Mouse (Mus musculus) forebrain, embryonic 15.5 days (tissue): ENCODE data around the gene Etv5. TPM values are rescaled to one million over a fixed set of nuclear protein-coding genes. Genes with fewer than 3 reads are reported as not detected.

ENCODE experiments used
- ATAC-seq: fragments of 200-750 bp; cut with Nextera tagmentation; replicated peaks from 2 replicates; pipeline ENCODE4 v1.8.0; 2017; ENCODE audit warnings: mild to moderate bottlenecking, moderate TSS enrichment, moderate library complexity
- H3K27ac ChIP-seq: fragments of 300-500 bp; sonication (generic); replicated peaks from 2 replicates; pipeline ENCODE4 v1.5.1; 2015; ENCODE audit warnings: mild to moderate bottlenecking, inconsistent platforms
- H3K27me3 ChIP-seq: fragments of 300-500 bp; sonication (generic); 2 replicates; pipeline ENCODE4 v1.6.1; 2015; ENCODE audit warnings: inconsistent platforms
- H3K36me3 ChIP-seq: fragments of 300-500 bp; sonication (generic); 2 replicates; pipeline ENCODE4 v1.6.1; 2015; ENCODE audit warnings: mild to moderate bottlenecking, inconsistent platforms
- H3K4me1 ChIP-seq: fragments of 300-500 bp; sonication (generic); 2 replicates; pipeline ENCODE4 v1.6.1; 2015; ENCODE audit warnings: inconsistent platforms
- H3K4me2 ChIP-seq: fragments of 300-500 bp; sonication (generic); replicated peaks from 2 replicates; pipeline ENCODE4 v1.6.1; 2015; ENCODE audit warnings: mild to moderate bottlenecking, inconsistent platforms
- H3K4me3 ChIP-seq: fragments of 300-500 bp; sonication (generic); 2 replicates; pipeline ENCODE4 v1.5.1; 2015; ENCODE audit warnings: mild to moderate bottlenecking, inconsistent platforms
- H3K9ac ChIP-seq: fragments of 300-500 bp; sonication (generic); replicated peaks from 2 replicates; pipeline ENCODE4 v1.6.1; 2015; ENCODE audit warnings: mild to moderate bottlenecking, inconsistent platforms
- H3K9me3 ChIP-seq: fragments of 300-500 bp; sonication (generic); 2 replicates; pipeline ENCODE4 v1.6.1; 2016; ENCODE audit warnings: inconsistent platforms
- WGBS: fragments of 180-500 bp; shearing (Covaris S2); methylation state at CpG from one replicate; pipeline ENCODE4 v1.1.7; 2015; ENCODE audit warnings: mixed read lengths; 5-methylcytosine and 5-hydroxymethylcytosine counted together
- polyA plus RNA-seq: library from polyadenylated mRNA; unstranded; fragments of >200 nt; fragmentation: Nextera tagmentation; extraction: Ambion mirVana; gene quantifications from 2 replicates; pipeline ENCODE4 v1.2.1, GENCODE M21; 2015

Etv5 gene
- polyA plus RNA-seq, 1 experiment from 2014 or later, result 27.2 TPM

GRCm38 (mm10) chr16:22442202-22442601 lies 2.7 kb upstream of the Etv5 start:
- Histone ChIP-seq H3K4me2 (no peak overlapping the region), H3K27ac (no peak overlapping the region), H3K4me3 (no peak overlapping the region), H3K36me3 (no peaks in the 10 kb centered on the region), H3K9me3 (no peaks in the 10 kb centered on the region), H3K9ac (no peak overlapping the region), H3K27me3 (peaks cover 35% of the 10 kb centered on the region), H3K4me1 (peaks cover 35% of the 10 kb centered on the region)
- 10% methylated on average over 7 of the region's 7 CpGs for WGBS
- ATAC-seq, result no peak

GRCm38 (mm10) chr16:22441317-22441716 lies 1.8 kb upstream of the Etv5 start:
- Histone ChIP-seq H3K4me2 (no peak overlapping the region), H3K36me3 (no peaks in the 10 kb centered on the region), H3K4me1 (peaks cover 35% of the 10 kb centered on the region), H3K27me3 (peaks cover 37% of the 10 kb centered on the region), H3K27ac (no peak overlapping the region), H3K9ac (no peak overlapping the region), H3K4me3 (no peak overlapping the region), H3K9me3 (no peaks in the 10 kb centered on the region)
- ATAC-seq, result no peak
- 89% methylated on average over 4 of the region's 4 CpGs for WGBS

DNA sequence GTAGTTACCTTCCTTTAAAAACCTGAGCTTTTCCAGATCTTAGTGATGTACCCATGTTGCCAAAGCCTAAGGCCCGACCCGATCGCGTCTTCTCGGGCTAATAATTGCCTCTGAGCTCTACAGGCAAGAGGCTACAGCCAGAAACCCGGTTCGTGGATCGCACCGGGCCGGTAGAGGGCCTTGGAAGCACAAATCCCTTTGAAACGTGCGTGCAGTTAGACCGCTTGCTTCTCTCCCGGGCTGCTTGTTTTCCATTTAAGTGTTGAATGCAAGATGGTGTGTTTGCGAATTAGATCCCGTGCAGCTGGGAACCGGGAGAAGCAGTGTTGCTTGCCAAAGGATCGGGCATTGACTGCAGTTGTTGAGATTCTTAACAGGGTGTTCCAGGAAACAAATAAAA lies 750 bp upstream of the Etv5 start:
- H3K9me3 ChIP-seq, result no peaks in the 10 kb centered on the region
- 0% methylated on average over 18 of the region's 18 CpGs for WGBS
- peaks cover 35% of the 10 kb centered on the region for H3K4me1 ChIP-seq
- peak overlapping the region; percentile 82 for H3K4me3 ChIP-seq
- no peaks in the 10 kb centered on the region for H3K36me3 ChIP-seq
- H3K4me2 ChIP-seq, result peak overlapping the region; percentile 99
- peak overlapping the region; percentile 46 for H3K9ac ChIP-seq
- H3K27ac ChIP-seq, result peak overlapping the region; percentile 61
- no peak for ATAC-seq
- peaks cover 43% of the 10 kb centered on the region for H3K27me3 ChIP-seq

DNA sequence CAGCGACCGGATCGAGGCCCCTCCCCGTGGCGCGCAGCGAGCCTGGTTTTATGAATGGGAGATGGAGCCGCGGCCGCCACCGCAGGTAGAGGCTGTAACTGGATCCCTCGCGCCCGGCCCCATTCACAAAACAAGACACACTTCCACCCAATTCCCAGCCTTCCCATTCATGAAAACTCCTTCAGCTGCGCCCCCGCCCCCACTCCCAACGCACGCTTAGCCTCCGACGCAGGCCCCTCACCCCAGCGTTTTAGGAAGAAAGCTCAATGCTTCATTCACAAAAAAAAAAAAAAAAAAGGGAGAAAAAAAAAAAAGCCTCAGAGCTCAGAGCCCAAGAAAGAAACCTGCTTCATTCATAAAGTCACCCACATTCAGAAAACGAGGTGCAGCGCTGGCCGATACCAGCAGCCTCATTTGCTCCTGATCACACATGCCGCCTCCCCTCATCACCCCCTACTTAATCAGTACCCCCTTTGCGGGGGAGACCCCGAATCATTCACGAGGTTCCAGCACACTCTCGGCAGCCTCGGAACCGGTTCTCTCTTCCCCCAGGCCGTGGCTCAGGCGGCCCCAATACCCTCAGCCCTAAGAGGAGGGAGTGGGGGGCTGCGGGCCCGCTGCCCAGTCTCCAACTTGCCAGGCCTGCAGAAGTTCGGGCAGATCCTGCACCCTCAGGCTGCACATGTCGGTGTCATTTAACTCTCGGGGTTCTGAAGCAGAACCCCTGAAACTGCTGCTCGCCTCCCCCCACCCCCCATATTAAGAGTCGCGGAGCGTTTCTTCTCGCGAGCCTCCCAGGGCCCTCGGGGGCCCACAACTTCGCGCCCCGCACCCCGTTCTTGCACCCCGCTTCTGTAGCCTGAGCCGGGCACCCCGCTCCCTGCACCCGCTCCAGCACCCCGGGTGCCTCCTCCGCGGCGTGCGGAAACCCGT lies 812 bp downstream of the Etv5 start:
- H3K4me1 ChIP-seq, result peaks cover 47% of the 10 kb centered on the region
- ATAC-seq, result peak; percentile 58
- peak overlapping the region; percentile 82 for H3K4me3 ChIP-seq
- under 1% methylated on average over 59 of the region's 59 CpGs for WGBS
- H3K4me2 ChIP-seq, result peak overlapping the region; percentile 99
- H3K27me3 ChIP-seq, result peaks cover 50% of the 10 kb centered on the region
- H3K9ac ChIP-seq, result peak overlapping the region; percentile 62
- H3K27ac ChIP-seq, result peak overlapping the region; percentile 71
- no peaks in the 10 kb centered on the region for H3K9me3 ChIP-seq
- H3K36me3 ChIP-seq, result no peaks in the 10 kb centered on the region

- whole genome bisulfite sequencing, result 57% methylated on average over 6 of the region's 6 CpGs
- Histone ChIP-seq H3K36me3 (no peaks in the 10 kb centered on the region), H3K4me2 (no peak overlapping the region), H3K9me3 (no peaks in the 10 kb centered on the region), H3K4me1 (peaks cover 52% of the 10 kb centered on the region), H3K4me3 (no peak overlapping the region), H3K9ac (no peak overlapping the region), H3K27me3 (peaks cover 40% of the 10 kb centered on the region), H3K27ac (no peak overlapping the region)
- no peak for ATAC-seq
These were observed 3.4 kb downstream of the Etv5 start for GRCm38 (mm10) chr16:22436106-22436505.

DNA sequence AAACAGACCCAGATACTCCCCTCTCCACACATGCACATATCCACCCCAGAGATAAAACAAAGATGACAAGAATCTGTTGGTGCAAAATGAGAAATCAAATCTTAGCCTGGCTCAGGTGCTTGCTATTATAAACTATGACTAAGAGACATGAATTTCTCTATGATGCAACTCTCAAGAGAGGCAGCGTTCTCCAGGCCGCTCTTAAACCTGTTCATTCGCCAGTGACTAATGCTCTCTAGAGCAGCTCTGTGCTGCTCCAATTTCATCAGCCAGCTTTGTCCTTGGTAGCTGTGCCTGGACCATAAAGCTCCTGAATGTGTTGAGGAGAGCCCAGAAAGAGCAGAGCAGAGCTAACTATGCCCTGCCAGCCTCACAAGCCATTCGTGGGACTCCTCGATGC lies 5.0 kb downstream of the Etv5 start:
- Histone ChIP-seq H3K4me1 (peaks cover 52% of the 10 kb centered on the region), H3K27me3 (peaks cover 36% of the 10 kb centered on the region), H3K4me3 (no peak overlapping the region), H3K9ac (no peak overlapping the region), H3K36me3 (no peaks in the 10 kb centered on the region), H3K9me3 (no peaks in the 10 kb centered on the region), H3K4me2 (peak overlapping the region; percentile 23; the same call in 1 of the 2 replicates), H3K27ac (no peak overlapping the region)
- no peak for ATAC-seq
- WGBS, result 42% methylated on average over 5 of the region's 5 CpGs

DNA sequence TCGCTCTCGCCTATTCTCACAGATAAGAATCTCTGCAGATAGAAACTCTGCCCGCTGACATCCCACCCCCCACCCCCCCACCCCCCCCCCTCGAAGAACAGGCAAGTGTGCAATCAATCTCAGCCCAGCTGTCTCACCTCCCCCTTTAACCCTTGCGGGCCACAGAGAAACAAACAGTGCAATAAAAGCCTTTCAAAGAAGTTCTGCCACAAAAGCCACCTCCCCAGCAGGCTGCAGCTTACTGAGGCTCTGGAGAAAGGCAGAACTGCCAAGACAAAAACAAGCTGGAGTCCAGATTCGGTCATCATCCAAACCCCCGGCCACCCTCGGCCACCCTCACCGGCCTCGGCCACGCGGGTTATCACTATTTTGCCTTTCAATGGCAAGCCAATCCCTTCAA lies 5.6 kb downstream of the Etv5 start:
- Histone ChIP-seq H3K4me1 (peaks cover 54% of the 10 kb centered on the region), H3K4me2 (peak overlapping the region; percentile 23), H3K9ac (0 out of 2 replicates have a peak overlapping the region, but pooled peaks have one; percentile 7), H3K27ac (no peak overlapping the region), H3K36me3 (no peaks in the 10 kb centered on the region), H3K4me3 (no peak overlapping the region), H3K27me3 (peaks cover 36% of the 10 kb centered on the region), H3K9me3 (no peaks in the 10 kb centered on the region)
- 8% methylated on average over 12 of the region's 12 CpGs for WGBS
- ATAC-seq, result no peak

- H3K4me1 ChIP-seq, result peaks cover 57% of the 10 kb centered on the region
- 94% methylated on average over 12 of the region's 12 CpGs for WGBS
- ATAC-seq, result no peak
- peaks cover 26% of the 10 kb centered on the region for H3K27me3 ChIP-seq
- no peak overlapping the region for H3K27ac ChIP-seq
- H3K4me3 ChIP-seq, result no peak overlapping the region
- no peaks in the 10 kb centered on the region for H3K36me3 ChIP-seq
- no peak overlapping the region for H3K9ac ChIP-seq
- no peaks in the 10 kb centered on the region for H3K9me3 ChIP-seq
- H3K4me2 ChIP-seq, result no peak overlapping the region
These were observed 7.7 kb downstream of the Etv5 start for GRCm38 (mm10) chr16:22431773-22432172.

DNA sequence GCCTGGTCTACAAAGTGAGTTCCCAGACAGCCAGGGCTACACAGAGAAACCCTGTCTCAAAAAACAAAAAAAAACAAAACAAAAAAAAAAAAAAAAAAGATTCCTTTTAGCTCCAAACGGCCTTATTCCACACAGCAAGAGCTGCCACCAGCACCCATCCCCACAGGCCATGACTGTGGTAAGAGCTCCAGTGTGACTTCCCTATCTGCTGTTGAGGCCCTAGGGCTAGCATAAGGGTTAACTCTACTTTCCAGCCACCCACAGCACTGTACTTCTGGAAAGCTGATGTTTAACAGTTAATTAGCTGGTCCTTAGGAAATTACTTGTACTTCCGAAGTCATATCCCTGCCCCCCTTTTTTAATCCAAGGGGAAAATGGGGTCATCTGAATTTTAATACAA lies 8.2 kb downstream of the Etv5 start:
- Histone ChIP-seq H3K9me3 (no peaks in the 10 kb centered on the region), H3K36me3 (no peaks in the 10 kb centered on the region), H3K27me3 (peaks cover 25% of the 10 kb centered on the region), H3K4me3 (no peak overlapping the region), H3K27ac (no peak overlapping the region), H3K4me1 (peaks cover 57% of the 10 kb centered on the region), H3K9ac (no peak overlapping the region), H3K4me2 (no peak overlapping the region)
- ATAC-seq, result no peak
- WGBS, result 51% methylated on average over 2 of the region's 2 CpGs

DNA sequence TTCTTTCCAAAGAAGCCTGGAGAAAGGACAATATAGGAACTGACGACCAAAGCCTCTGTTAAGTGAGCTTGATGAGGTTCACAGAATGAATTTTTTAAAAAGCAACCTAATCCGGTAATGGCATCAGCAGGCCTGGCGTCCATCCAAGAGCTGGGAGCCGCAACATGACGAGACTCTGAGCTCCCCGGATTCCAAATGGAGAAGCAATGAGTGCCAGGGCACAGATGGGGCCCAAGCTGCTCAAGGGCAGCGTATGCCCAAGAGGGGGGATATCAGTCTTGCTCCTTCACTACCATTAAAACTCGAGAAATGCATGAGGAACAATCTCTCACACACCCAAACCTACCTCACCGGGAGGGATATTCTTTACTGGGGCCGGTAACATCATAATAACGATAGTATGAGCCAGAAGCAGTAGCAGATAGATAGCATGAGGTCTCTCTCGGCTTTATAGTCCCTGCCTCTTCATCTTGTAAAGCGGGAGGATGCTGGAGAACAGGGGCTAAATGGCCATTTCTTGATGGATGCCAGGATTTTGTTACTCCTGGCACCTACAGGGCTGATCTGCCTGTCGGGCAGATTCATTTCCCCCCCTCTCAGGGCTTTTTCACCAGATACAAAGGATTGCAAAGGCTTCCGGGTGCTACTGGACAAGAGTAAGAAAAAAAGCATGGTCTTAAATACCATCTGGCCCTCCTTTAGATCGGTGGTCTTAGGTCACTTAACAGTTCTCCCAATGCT lies 9.1 kb downstream of the Etv5 start:
- Histone ChIP-seq H3K36me3 (no peaks in the 10 kb centered on the region), H3K9ac (no peak overlapping the region), H3K27me3 (peaks cover 19% of the 10 kb centered on the region), H3K4me3 (no peak overlapping the region), H3K27ac (peak overlapping the region; percentile 77), H3K9me3 (no peaks in the 10 kb centered on the region), H3K4me1 (peaks cover 57% of the 10 kb centered on the region), H3K4me2 (peak overlapping the region; percentile 25)
- peak; percentile 64 for ATAC-seq
- WGBS, result 23% methylated on average over 16 of the region's 16 CpGs

DNA sequence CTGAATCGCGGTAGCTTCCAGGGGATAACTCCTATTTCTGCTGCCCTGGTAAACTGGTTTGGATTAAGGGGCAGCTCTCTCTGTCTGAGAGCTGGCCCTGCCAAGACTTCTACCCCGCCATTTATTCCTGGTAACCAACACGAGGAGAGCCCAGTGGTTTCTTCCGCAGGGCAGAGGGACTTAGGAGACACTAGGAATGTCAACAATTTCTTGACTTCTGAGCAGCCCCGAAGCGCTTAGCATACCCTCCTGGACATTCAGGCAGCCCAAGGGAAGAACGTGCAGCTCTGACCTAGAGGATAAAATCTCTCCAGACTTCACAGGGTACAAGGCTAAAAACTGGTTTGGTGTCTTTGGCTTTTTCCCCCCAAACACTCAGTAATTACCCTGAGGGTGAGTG lies 10.1 kb downstream of the Etv5 start:
- H3K9ac ChIP-seq, result no peak overlapping the region
- WGBS, result under 1% methylated on average over 8 of the region's 8 CpGs
- peaks cover 13% of the 10 kb centered on the region for H3K27me3 ChIP-seq
- H3K36me3 ChIP-seq, result no peaks in the 10 kb centered on the region
- ATAC-seq, result 0 out of 2 replicates have a peak, but pooled peaks have one; percentile 0
- H3K27ac ChIP-seq, result peak overlapping the region; percentile 77
- H3K4me2 ChIP-seq, result peak overlapping the region; percentile 45
- H3K4me3 ChIP-seq, result peak overlapping the region; percentile 26
- peaks cover 51% of the 10 kb centered on the region for H3K4me1 ChIP-seq
- H3K9me3 ChIP-seq, result no peaks in the 10 kb centered on the region

GRCm38 (mm10) chr16:22428853-22429341 lies 10.6 kb downstream of the Etv5 start:
- peaks cover 12% of the 10 kb centered on the region for H3K27me3 ChIP-seq
- under 1% methylated on average over 9 of the region's 9 CpGs for WGBS
- no peak overlapping the region for H3K9ac ChIP-seq
- H3K4me1 ChIP-seq, result peaks cover 46% of the 10 kb centered on the region
- H3K4me2 ChIP-seq, result peak overlapping the region; percentile 45
- peak overlapping the region; percentile 77 for H3K27ac ChIP-seq
- no peaks in the 10 kb centered on the region for H3K36me3 ChIP-seq
- H3K4me3 ChIP-seq, result peak overlapping the region; percentile 26
- ATAC-seq, result peak; percentile 94
- no peaks in the 10 kb centered on the region for H3K9me3 ChIP-seq
